Mouse (Mus musculus): Measurements from ENCODE around the gene Rcl1.
A peak's percentile ranks its signal among the peaks of the same experiment; 100 is the strongest.

The Rcl1 gene

GRCm38 (mm10) chr19:29100874-29101542 lies at the start of gene Rcl1:
Gene Rcl1 (plus strand): TSS chr19:29101375.
- peak; percentile 93 for DNase-seq

- DNase-seq = no peak
Measured at GRCm38 (mm10) chr19:29052786-29053185, 48.4 kb upstream of the Rcl1 start.

GRCm38 (mm10) chr19:29054594-29054993 lies 46.6 kb upstream of the Rcl1 start:
- DNase-seq = no peak

- DNase-seq = no peak
Measured at GRCm38 (mm10) chr19:29055469-29055868, 45.7 kb upstream of the Rcl1 start.

- no peak for DNase-seq
Measured at GRCm38 (mm10) chr19:29058741-29059140, 42.4 kb upstream of the Rcl1 start.

- DNase-seq = no peak
Measured at GRCm38 (mm10) chr19:29059688-29060087, 41.5 kb upstream of the Rcl1 start.

- DNase-seq = no peak
Measured at GRCm38 (mm10) chr19:29060299-29060698, 40.9 kb upstream of the Rcl1 start.

GRCm38 (mm10) chr19:29063009-29063408 lies 38.2 kb upstream of the Rcl1 start:
- DNase-seq = no peak

GRCm38 (mm10) chr19:29063577-29064363 lies 37.4 kb upstream of the Rcl1 start:
- DNase-seq = peak; percentile 96

- no peak for DNase-seq
Measured at GRCm38 (mm10) chr19:29064451-29065102, 36.6 kb upstream of the Rcl1 start.

- no peak for DNase-seq
Measured at GRCm38 (mm10) chr19:29066981-29067471, 34.1 kb upstream of the Rcl1 start.

- no peak for DNase-seq
Measured at GRCm38 (mm10) chr19:29069195-29069594, 32.0 kb upstream of the Rcl1 start.

GRCm38 (mm10) chr19:29074802-29075201 lies 26.4 kb upstream of the Rcl1 start:
- DNase-seq = peak; percentile 24

- DNase-seq = no peak
Measured at GRCm38 (mm10) chr19:29088628-29089027, 12.5 kb upstream of the Rcl1 start.

GRCm38 (mm10) chr19:29092194-29092593 lies 9.0 kb upstream of the Rcl1 start:
- no peak for DNase-seq

GRCm38 (mm10) chr19:29099106-29099505 lies 2.1 kb upstream of the Rcl1 start:
- DNase-seq = no peak

GRCm38 (mm10) chr19:29099596-29099995 lies 1.6 kb upstream of the Rcl1 start:
- DNase-seq = no peak

- no peak for DNase-seq
Measured at GRCm38 (mm10) chr19:29100261-29100660, 914 bp upstream of the Rcl1 start.

- DNase-seq = peak; percentile 50
Measured at GRCm38 (mm10) chr19:29101591-29101990, 416 bp downstream of the Rcl1 start.

- DNase-seq = no peak
Measured at GRCm38 (mm10) chr19:29102098-29102497, 923 bp downstream of the Rcl1 start.

GRCm38 (mm10) chr19:29105816-29106215 lies 4.6 kb downstream of the Rcl1 start:
- DNase-seq = no peak

GRCm38 (mm10) chr19:29106261-29106660 lies 5.1 kb downstream of the Rcl1 start:
- DNase-seq = no peak

GRCm38 (mm10) chr19:29112662-29113061 lies 11.5 kb downstream of the Rcl1 start:
- DNase-seq = no peak
